Mouse (Mus musculus) duodenum, adult 2 months (tissue): ENCODE data around the gene Olig3. TPM values are rescaled to one million over a fixed set of nuclear protein-coding genes. Genes with fewer than 3 reads are reported as not detected.

Source experiments
- polyA plus RNA-seq: library from polyadenylated mRNA; depleted of rRNA; stranded (reverse); fragments of >200 nt; gene quantifications from 2 replicates; pipeline ENCODE4 v1.2.3, GENCODE M21; 2012; ENCODE audit warnings: low replicate concordance; rRNA removed

Olig3 gene
- not detected in 2 replicates for polyA plus RNA-seq

DNA sequence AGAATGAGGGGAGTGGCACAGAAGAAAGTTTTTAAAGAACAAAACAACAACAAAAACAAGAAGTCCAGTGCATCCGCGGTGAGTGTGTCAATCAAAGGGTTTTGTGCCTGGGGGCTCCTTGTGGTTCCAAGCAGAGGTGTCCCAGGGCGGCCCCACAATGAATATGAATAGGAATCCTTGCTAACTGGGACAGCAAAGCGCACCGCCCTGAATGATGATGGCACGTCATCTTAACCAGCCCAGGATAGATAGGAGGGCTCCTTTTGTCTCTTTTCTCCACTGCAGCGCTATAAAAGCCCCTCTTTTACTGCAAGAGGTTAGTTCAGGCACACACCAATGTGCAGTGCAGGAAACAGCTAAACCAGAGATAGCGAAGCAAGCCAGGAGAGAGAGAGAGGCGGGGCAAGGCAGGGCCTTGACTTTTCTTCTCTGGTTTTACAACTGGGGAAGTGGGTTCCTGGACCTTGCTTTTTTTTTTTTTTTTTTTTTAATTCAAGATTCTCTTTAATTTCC lies at the start of gene Olig3:
TSS of gene Olig3 (plus strand) at position 463 of the 513 bp plus-strand sequence.

Other genes with a start within 250 kb of the Olig3 start
- gene Ifngr1, start 235.4 kb downstream of the Olig3 start, polyA plus RNA-seq = 21.0 and 27.4 TPM in 2 replicates